Mouse (Mus musculus): Measurements from ENCODE around the gene Arrdc1.

DNA sequence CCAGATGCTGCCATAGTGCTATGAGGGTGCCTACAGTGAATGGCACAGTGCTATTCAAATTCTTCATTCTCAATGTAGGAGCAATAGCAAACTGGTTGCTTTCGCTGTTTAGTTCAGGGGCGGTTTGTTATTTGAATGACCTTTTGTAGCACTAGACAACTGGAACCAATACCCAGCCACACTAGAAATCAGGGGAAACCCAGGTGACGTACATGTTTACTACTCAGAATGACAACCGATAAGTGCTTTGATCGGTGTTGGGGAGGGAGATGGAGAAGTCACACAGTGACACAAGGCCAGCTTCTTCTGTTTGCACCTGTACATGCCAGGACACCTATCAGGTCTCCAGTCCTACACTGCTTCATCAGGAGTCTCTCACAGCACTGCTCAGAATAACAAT is 5.5 kb downstream of the Arrdc1 start:
- TF ChIP-seq CTCF (IDR thresholded peaks at IDR 0.05), result no peak
- no peak for TF ChIP-seq EP300 (IDR thresholded peaks at IDR 0.05)

Measured in lung, postnatal 0 days (tissue).